Mouse (Mus musculus): ENCODE data around the gene Olfr401. TPM values are rescaled to one million over a fixed set of nuclear protein-coding genes. Genes with fewer than 3 reads are reported as not detected.
A peak's percentile ranks its signal among the peaks of the same experiment; 100 is the strongest.
"Not testable (repeated sequence)": the region's sequence is repeated elsewhere in the genome, so short reads cannot be mapped to it uniquely, and the experiment has no call there.

The Olfr401 gene
- not detected for total RNA-seq (2021)
- long read RNA-seq, experiment 1, result 0 reads
- long read RNA-seq, experiment 2, result 0 reads

GRCm38 (mm10) chr11:74113412-74113811 is at the start of gene Olfr401:
TSS of gene Olfr401 (plus strand) at chr11:74113712.
- no peak for DNase-seq

- DNase-seq, result no peak
These were observed 43.9 kb upstream of the Olfr401 start, which contains the start of gene Zfp616 for GRCm38 (mm10) chr11:74069655-74070054. TSS of gene Zfp616 (plus strand) at chr11:74069955.

- peak; percentile 2 to 12 for DNase-seq
These were observed 12.8 kb upstream of the Olfr401 start for GRCm38 (mm10) chr11:74100724-74101123.

- no peak for DNase-seq
These were observed 12.0 kb upstream of the Olfr401 start for GRCm38 (mm10) chr11:74101507-74101906.

GRCm38 (mm10) chr11:74105066-74105465 is 8.4 kb upstream of the Olfr401 start:
- no peak for DNase-seq

- DNase-seq, result not testable (repeated sequence)
These were observed 26.5 kb downstream of the Olfr401 start for GRCm38 (mm10) chr11:74140001-74140400.

DNA sequence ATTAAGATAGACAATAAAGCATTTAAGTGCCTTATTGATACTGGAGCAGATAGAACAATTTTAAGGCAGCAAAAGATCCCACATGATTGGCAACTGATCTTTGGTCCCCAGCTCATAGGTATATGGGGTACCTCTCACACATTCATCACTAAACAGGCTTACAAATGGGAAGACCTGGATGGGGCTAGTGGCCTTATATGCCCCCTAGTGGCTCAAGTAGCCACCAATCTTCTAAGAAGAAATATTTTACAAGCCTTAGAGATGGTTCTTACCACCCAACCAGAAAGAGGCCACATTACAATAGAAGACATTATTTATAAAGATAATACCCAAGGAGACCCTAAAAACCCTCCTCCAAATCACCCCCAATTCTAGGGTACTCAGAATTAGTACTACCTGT is 32.4 kb downstream of the Olfr401 start:
- no peak for DNase-seq

DNA sequence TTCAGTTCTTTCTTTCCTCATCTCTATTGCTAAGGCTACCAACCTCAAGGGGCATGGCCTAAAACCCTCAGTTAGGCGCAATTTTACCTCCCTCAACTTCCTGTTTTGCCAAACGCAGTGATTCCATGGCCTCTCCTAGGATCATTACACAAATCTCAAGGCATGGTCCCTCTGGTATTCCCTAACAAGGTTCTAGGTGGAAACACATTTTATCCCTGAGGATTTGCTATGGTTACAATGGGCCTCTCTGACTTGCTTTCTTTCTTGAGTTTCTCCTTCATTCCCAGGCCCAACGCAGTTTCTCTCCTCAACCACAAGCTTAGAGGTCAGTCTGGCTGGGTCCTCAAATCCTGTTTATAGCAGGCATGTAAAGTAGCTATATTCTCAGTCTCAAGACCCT is 39.7 kb downstream of the Olfr401 start, which contains the start of gene Olfr402:
Gene Olfr402, plus strand, starts transcription at position 301 of the 400 bp plus-strand sequence.
- no peak for DNase-seq

- no peak for DNase-seq
These were observed 55.3 kb downstream of the Olfr401 start for GRCm38 (mm10) chr11:74168771-74169170.

Other genes starting within 250 kb of the Olfr401 start
- not detected for gene Olfr394, start 222.9 kb upstream of the Olfr401 start, total RNA-seq (2021)
- not detected for gene Olfr395, start 204.4 kb upstream of the Olfr401 start, total RNA-seq (2021)
- not detected for gene Olfr23, start 177.0 kb upstream of the Olfr401 start, total RNA-seq (2021)
- not detected for gene Olfr397, start 152.9 kb upstream of the Olfr401 start, total RNA-seq (2021)
- not detected for gene Olfr398, start 123.3 kb upstream of the Olfr401 start, total RNA-seq (2021)
- gene Olfr139, start 57.2 kb upstream of the Olfr401 start, total RNA-seq (2021), result not detected
- not detected for gene Olfr399, start 57.1 kb upstream of the Olfr401 start, total RNA-seq (2021)
- gene Zfp616, start 43.8 kb upstream of the Olfr401 start, total RNA-seq (2021), result not detected
- gene Olfr402, start 39.8 kb downstream of the Olfr401 start, total RNA-seq (2021), result not detected
- not detected for gene Olfr403, start 72.5 kb downstream of the Olfr401 start, total RNA-seq (2021)
- gene Olfr43, start 97.7 kb downstream of the Olfr401 start, total RNA-seq (2021), result not detected
- gene Olfr406, start 146.1 kb downstream of the Olfr401 start, total RNA-seq (2021), result not detected
- not detected for gene Olfr59, start 170.0 kb downstream of the Olfr401 start, total RNA-seq (2021)
- not detected for gene Olfr410, start 224.3 kb downstream of the Olfr401 start, total RNA-seq (2021)
- not detected for gene Olfr411, start 238.9 kb downstream of the Olfr401 start, total RNA-seq (2021)
- not detected for gene Olfr412, start 248.4 kb downstream of the Olfr401 start, total RNA-seq (2021)

Data from heart, adult 18-20 months (tissue).